Mouse (Mus musculus): Measurements from ENCODE around the gene Grm4.

Grm4 gene

GRCm38 (mm10) chr17:27521303-27521702, at the start of gene Grm4:
Gene Grm4 (minus strand): TSS chr17:27521403.
- no peak for DNase-seq (ENCODE audit: low read depth, low spot score)

- DNase-seq (ENCODE audit: low read depth, low spot score): no peak
Observed at GRCm38 (mm10) chr17:27568228-27568627, 47.0 kb upstream of the Grm4 start.

GRCm38 (mm10) chr17:27565942-27566267, 44.7 kb upstream of the Grm4 start:
- no peak for DNase-seq (ENCODE audit: low read depth, low spot score)

- peak; percentile 90 for DNase-seq (ENCODE audit: low read depth, low spot score)
Observed at GRCm38 (mm10) chr17:27565163-27565941, 44.1 kb upstream of the Grm4 start, which contains the start of gene AI413582. Gene AI413582 (minus strand): TSS chr17:27565756.

- DNase-seq (ENCODE audit: low read depth, low spot score): no peak
Observed at GRCm38 (mm10) chr17:27564391-27565162, 43.4 kb upstream of the Grm4 start.

- no peak for DNase-seq (ENCODE audit: low read depth, low spot score)
Observed at GRCm38 (mm10) chr17:27563771-27564244, 42.6 kb upstream of the Grm4 start.

- DNase-seq (ENCODE audit: low read depth, low spot score): no peak
Observed at GRCm38 (mm10) chr17:27561809-27562526, 40.8 kb upstream of the Grm4 start.

- DNase-seq (ENCODE audit: low read depth, low spot score): no peak
Observed at GRCm38 (mm10) chr17:27560926-27561480, 39.8 kb upstream of the Grm4 start.

- DNase-seq (ENCODE audit: low read depth, low spot score): no peak
Observed at GRCm38 (mm10) chr17:27559596-27559995, 38.4 kb upstream of the Grm4 start.

GRCm38 (mm10) chr17:27558845-27559244, 37.6 kb upstream of the Grm4 start:
- DNase-seq (ENCODE audit: low read depth, low spot score): no peak

GRCm38 (mm10) chr17:27557927-27558661, 36.9 kb upstream of the Grm4 start:
- DNase-seq (ENCODE audit: low read depth, low spot score): no peak

- DNase-seq (ENCODE audit: low read depth, low spot score): peak; percentile 56
Observed at GRCm38 (mm10) chr17:27557181-27557926, 36.2 kb upstream of the Grm4 start.

- peak; percentile 90 for DNase-seq (ENCODE audit: low read depth, low spot score)
Observed at GRCm38 (mm10) chr17:27556315-27557011, 35.3 kb upstream of the Grm4 start, which contains the start of gene Hmga1. Gene Hmga1 (plus strand): TSS chr17:27556497.

- peak; percentile 86 for DNase-seq (ENCODE audit: low read depth, low spot score)
Observed at GRCm38 (mm10) chr17:27555512-27556172, 34.4 kb upstream of the Grm4 start.

GRCm38 (mm10) chr17:27555075-27555511, 33.9 kb upstream of the Grm4 start:
- DNase-seq (ENCODE audit: low read depth, low spot score): peak; percentile 82

GRCm38 (mm10) chr17:27554062-27554960, 33.1 kb upstream of the Grm4 start:
- DNase-seq (ENCODE audit: low read depth, low spot score): no peak

- no peak for DNase-seq (ENCODE audit: low read depth, low spot score)
Observed at GRCm38 (mm10) chr17:27552215-27553201, 31.3 kb upstream of the Grm4 start.
